Mouse (Mus musculus) c-Kit-positive CD71-positive TER-119-negative erythroid progenitor cells, embryonic 14.5 days (primary cell): ENCODE data around the gene Dnajb8.

Experiments used
- DNase-seq: peaks from one replicate; pipeline ENCODE4 v3.0.0-alpha.2; 2013; ENCODE audit warnings: low read depth

The Dnajb8 gene

DNA sequence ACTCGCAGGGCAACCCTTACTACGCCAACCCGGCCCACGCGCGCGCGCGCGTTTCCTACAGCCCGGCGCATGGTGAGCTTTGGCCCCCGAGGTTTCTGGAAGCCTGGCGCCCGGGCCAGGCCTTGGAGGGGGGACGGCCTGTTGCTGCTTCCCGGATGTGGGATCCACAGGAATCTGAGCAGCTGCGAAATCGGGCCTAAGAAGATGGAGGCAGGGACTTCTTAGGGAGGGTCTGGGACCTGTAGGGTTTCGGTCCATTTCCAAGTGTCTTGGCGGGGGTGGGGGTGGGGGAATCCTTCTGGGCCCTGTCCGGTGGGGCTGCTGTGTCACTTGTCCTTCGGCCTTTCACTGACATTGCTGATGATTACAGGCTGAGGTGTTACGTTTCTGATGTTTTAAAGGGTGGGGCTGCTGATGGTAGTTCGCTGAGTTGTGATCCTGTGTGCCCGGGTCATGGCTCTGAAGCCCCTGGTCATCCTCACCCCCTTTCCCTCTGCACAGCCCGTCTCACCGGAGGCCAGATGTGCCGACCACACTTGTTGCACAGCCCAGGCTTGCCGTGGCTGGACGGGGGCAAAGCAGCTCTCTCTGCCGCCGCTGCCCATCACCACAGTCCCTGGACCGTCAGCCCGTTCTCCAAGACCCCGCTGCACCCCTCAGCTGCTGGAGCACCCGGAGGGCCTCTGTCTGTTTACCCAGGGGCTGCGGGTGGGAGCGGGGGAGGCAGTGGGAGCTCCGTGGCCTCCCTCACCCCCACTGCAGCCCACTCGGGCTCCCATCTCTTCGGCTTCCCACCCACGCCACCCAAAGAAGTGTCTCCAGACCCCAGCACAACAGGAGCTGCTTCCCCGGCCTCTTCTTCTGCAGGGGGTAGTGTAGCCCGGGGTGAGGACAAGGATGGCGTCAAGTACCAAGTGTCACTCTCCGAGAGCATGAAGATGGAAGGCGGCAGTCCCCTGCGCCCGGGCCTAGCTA lies 22.1 kb upstream of the Dnajb8 start:
- DNase-seq = no peak

DNA sequence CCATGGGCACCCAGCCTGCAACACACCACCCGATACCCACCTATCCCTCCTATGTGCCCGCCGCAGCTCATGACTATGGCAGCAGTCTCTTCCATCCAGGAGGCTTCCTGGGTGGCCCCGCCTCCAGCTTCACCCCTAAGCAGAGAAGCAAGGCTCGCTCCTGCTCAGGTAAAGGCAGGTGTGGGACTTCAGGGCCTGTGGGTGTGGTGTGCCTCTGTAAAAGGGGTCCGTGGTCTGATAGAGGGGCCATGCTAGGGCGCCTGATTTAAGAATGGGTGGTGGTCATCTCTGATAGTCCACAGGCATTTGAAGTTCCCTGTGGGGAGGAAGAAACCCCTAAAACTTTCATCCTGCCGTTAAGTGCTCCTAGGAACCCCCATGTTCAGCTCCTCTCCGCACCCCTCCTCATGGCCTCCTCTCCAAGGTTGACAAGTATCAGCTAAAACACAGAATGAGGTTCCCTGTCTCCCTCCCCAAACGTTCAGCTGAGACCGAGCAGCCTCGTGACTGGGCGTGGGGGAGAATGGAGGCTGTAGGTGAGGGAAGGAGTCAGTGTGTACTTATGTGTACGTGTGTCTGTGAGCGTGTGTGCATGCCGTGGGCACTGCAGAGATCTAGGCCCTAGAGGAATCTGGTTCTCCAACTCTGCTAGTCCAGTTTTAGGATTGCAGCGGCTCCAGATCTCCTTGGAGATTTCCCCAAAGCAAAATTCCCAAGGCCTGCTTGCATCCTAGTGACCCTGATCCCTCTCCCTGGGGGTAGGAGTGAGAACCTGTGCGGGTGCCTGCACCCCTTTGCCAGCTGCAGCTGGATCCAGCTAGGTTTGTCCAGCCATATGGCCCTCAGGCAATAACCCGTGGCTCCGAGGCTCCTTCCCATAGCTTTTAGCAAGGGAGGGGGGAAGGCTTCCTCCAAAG lies 21.1 kb upstream of the Dnajb8 start:
- DNase-seq = no peak

DNA sequence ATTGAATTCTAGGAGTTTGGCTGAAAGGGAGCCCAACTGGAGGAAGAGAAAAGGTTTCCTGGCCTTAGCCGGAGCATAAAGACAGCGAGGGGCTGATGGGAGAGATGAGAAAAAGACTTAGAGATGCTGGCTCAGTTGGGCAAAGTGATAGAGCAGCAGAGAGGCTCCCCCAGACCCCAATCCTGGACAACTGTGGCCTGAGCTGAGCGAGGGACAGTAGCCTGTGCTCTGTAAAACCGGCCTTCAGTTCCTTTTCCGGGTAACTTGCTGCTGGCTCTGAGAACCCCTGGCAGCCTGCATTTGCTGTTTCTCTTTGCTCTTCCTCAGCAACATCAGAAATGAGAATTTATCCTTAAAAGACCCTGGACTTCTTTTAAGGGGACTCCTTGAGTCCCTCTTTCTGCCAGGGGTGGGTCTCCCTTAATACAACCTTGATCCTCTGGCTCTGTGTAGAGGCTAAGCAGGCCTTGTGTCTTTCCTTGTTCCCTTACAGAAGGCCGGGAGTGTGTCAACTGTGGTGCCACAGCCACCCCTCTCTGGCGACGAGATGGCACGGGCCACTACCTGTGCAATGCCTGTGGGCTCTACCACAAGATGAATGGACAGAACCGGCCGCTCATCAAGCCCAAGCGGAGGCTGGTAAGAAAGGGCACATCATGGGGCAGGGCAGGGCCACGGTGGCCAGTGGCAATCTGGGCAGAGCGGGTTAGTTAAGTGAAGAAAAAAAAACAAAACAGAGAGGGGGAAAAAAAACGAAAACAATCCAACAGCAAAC lies 20.0 kb upstream of the Dnajb8 start:
- DNase-seq = no peak

DNA sequence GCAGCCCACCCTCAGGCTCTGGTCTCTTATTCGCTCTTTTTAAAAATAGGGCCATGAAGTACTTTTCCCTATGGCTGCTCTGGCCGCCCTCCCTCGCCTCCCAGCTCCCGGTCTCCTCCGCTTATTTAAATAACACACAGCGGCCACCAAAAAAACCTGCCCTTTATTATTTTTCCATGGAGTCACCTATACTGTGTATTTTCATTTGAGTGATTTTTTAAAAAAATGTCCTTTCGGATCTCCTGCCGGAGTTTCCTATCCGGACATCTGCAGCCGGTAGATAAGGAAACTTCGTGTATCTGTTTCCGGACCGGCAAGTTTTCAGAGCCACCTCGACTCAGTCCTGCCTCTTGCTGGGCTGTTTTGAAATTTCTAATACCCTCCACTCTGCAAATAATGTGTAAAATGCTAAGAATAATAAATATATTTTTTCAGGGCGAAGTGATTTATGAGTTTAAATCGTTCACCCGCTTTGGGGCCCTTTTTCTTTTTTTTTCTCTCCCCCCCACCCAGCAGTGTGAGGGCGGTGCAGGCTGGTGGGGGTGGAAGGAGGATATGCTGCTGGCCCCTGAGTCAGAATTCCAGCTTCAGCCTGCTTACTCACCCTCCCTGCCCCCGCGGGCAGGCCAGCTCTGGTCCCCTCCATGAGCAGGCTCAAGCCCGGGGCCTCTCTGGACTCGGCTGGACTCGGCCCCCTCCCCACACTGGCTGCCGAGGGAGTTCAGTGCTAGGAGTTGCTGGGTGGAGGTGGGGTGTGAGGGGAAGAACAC lies 19.0 kb upstream of the Dnajb8 start:
- peak; percentile 89 for DNase-seq

- DNase-seq = no peak
These were observed 18.2 kb upstream of the Dnajb8 start for GRCm38 (mm10) chr6:88203791-88204405.

GRCm38 (mm10) chr6:88204531-88205385 lies 17.3 kb upstream of the Dnajb8 start:
- no peak for DNase-seq

- DNase-seq = no peak
These were observed 16.7 kb upstream of the Dnajb8 start for GRCm38 (mm10) chr6:88205386-88205700.

- DNase-seq = no peak
These were observed 16.1 kb upstream of the Dnajb8 start for GRCm38 (mm10) chr6:88205937-88206336.

- DNase-seq = no peak
These were observed 15.5 kb upstream of the Dnajb8 start for GRCm38 (mm10) chr6:88206566-88206965.

- no peak for DNase-seq
These were observed 14.6 kb upstream of the Dnajb8 start for GRCm38 (mm10) chr6:88207403-88208033.

DNA sequence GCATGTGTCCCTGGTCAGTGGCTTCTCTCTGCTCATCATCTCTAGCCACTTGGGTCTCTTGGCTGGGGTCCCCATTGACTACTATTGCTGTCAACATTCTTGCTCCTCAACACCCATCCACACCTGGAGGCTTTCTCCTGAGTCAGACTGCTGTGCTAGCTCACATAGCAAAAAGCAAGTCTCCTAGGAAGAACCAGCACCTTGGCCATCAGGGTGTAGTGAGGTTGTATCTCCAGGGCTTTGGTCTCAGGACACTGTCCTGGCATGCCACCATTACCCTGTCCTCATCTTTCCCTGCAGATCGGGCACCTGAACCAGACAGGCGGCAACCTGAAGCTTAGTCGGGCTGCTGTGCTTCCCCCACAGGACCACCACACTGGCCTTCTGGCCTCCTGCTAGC lies 13.7 kb upstream of the Dnajb8 start:
- DNase-seq = no peak

DNA sequence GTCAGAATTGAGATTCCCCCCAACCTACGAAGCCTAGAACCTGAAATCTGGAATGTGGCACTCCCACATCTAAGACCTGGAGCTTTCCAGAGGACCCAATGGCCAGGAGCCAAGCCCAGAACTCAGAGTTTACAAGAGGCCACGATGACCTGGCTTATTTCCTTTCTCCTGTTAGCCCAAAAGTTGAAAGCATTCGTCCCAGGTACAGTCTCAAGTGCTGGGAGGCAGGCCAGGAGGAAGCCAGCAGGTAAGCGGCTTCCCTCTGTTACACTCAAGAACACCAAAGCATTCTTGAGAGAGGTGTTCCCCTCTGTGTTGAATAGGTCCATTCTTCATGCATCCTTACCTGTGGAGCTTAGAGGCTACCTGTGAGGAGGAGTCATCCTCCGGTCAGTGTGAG lies 12.6 kb upstream of the Dnajb8 start:
- no peak for DNase-seq

GRCm38 (mm10) chr6:88210182-88210581 lies 11.9 kb upstream of the Dnajb8 start:
- DNase-seq = no peak

GRCm38 (mm10) chr6:88215797-88216196 lies 6.3 kb upstream of the Dnajb8 start:
- no peak for DNase-seq

DNA sequence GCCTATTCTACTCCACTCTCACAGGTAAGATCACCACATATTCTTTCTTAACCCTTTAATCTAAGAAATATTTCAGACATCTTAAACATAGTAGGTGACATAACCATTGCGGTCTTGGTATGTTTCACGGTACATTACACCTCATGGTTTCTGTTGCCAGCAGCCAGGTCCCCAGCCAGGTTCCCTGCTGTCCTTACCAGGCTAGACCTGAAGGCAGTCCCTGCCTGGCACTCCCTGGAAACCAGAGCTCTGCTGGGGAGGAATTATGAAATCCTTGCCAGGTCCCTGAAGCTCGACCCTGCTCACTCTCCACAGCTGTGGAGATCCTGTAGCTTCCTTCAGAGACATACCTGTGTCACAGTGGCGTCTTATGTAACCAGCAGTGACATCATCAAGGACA lies 5.9 kb upstream of the Dnajb8 start:
- DNase-seq = no peak

GRCm38 (mm10) chr6:88219094-88219493 lies 3.0 kb upstream of the Dnajb8 start:
- no peak for DNase-seq

- no peak for DNase-seq
These were observed 4.5 kb downstream of the Dnajb8 start for GRCm38 (mm10) chr6:88226570-88226994.

GRCm38 (mm10) chr6:88227537-88227936 lies 5.5 kb downstream of the Dnajb8 start:
- no peak for DNase-seq

GRCm38 (mm10) chr6:88229221-88229620 lies 7.2 kb downstream of the Dnajb8 start:
- DNase-seq = no peak
